Mouse (Mus musculus) lung, adult 2 months (tissue): ENCODE measurements around the gene Robo1. TPM values are rescaled to one million over a fixed set of nuclear protein-coding genes. Genes with fewer than 3 reads are reported as not detected.

Experiments used
- DNase-seq: peaks from one replicate; pipeline ENCODE4 v3.0.0; 2022
- H3K4me1 ChIP-seq: fragments of 200-500 bp; 2 replicates; pipeline ENCODE4 v1.6.1; 2011; ENCODE audit warnings: low read length; ENCODE audit not compliant: control insufficient read depth, insufficient read depth
- H3K4me3 ChIP-seq: fragments of 200-500 bp; replicated peaks from 2 replicates; pipeline ENCODE3; 2011; ENCODE audit warnings: low read depth, mild to moderate bottlenecking, control low read depth, low read length; ENCODE audit errors: extremely low read depth
- CTCF ChIP-seq: fragments of 200-500 bp; IDR thresholded peaks from 2 replicates; pipeline ENCODE4 v1.5.1; 2011; ENCODE audit warnings: mild to moderate bottlenecking, low read length, control low read depth; ENCODE audit not compliant: insufficient read depth
- POLR2A ChIP-seq: fragments of 200-500 bp; IDR thresholded peaks from 2 replicates; pipeline ENCODE4 v1.6.1; 2011; ENCODE audit warnings: low read depth, mild to moderate bottlenecking, control low read depth, low read length, borderline replicate concordance; ENCODE audit errors: extremely low read depth
- WGBS: fragments of 180-500 bp; shearing (Covaris S2); methylation state at CpG from one replicate; pipeline ENCODE4 v1.1.7; 2018; 5-methylcytosine and 5-hydroxymethylcytosine counted together
- polyA plus RNA-seq: library from polyadenylated mRNA; depleted of rRNA; stranded (reverse); fragments of >200 nt; gene quantifications from 2 replicates; pipeline ENCODE4 v1.2.3, GENCODE M21; 2012; rRNA removed

Robo1 gene
- 6.0 and 8.3 TPM in 2 replicates for polyA plus RNA-seq

DNA sequence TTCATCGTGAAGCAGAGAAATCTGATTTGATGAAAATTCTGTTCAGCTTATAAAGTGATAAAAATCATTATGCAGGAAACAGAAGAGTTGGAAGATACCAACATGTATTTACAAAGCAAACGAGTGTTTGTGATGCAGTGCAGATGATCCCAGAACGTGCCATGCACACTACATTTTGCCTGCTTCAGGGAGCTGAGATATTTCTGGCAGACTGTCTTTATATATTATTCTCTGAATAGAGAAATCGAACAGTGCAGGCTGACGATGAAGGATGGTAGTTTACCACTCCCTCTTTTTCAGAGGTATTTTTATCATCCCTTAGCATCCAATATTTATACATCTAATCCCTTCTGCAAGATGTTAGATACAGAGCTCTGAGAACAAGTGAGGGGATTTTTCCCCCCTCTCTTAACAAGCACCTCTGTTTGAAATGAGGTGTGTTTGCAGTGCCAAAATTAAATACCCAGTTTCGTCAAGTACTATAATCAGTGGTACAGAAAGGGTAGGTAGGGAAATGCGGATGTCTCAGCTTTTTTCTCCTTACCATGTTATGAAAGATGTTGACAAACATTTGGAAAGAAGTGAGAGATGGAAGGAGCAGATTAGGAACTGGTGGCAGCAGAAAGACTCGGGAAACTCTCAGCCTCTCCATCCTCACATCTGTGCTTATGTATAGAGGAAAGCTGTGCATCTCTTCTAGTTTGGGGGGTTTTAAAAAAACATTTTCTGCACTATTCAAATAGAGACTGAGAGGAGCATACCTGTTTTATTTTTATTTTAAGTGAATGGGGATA is at the start of gene Robo1:
Gene Robo1, plus strand, starts transcription at position 770 of the 794 bp plus-strand sequence.
- TF ChIP-seq POLR2A (no peak), CTCF (no peak)
- 46% methylated on average over 8 of the region's 8 CpGs for WGBS
- DNase-seq = no peak

DNA sequence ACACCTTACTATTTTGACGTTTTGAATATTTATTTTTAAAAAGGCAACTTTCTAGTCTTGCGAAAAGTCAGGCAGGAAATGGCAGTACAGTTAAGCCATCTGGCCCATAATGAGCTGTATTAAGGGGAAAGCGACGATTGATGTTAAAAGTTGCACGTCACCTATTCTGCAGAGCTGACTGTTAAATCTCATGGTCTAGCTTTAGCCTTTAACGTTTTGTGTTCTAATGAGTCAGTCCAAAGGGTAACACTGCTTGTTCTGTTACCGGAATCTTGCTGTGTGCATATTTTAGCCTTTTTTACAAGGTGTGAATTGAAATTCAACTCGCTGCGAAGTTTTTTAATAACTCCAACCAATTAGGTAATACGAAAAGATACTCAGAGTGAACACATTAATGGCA is 40.3 kb upstream of the Robo1 start:
- no peaks in the 10 kb centered on the region for H3K4me1 ChIP-seq
- H3K4me3 ChIP-seq = no peak overlapping the region
- DNase-seq = no peak
- TF ChIP-seq CTCF (no peak), POLR2A (no peak)
- 75% methylated on average over 10 of the region's 10 CpGs for WGBS

More for the DNA sequence above, at the start of gene Robo1:
- Histone ChIP-seq H3K4me3 (no peak within 1 kb of the TSS), H3K4me1 (no peaks in the 10 kb centered on the region)

DNA sequence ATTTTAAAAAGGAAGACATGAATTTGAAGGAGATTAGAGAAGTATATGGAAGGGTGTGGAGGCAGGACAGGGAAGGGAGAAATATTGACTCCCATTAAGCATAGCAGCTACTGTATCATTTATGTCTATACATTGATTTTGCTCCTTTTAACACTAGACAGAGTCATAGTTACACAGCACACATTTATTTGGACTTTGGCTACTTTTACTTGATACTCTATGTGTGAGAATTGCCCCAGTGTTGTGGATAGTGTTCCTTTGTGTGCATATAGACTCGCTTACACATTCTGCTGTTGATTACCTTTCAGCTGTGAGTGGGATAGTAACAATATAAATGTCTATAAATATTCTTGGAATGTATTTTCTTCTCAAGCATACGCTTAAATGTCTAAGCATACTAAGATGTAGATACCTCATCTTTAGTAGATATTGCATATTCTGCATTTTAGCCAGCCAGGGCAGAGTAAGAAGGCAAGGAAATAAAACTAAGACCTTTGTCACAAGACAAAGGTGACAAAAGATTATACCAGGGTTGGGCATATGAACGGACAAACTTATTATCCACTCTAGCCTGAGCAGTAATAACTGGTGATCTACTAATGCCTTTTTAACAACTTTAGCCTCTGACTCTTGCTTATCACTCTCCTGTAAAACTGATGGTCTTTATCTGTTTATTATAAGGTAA is 31.6 kb upstream of the Robo1 start:
- Histone ChIP-seq H3K4me3 (no peak overlapping the region), H3K4me1 (no peaks in the 10 kb centered on the region)
- no peak for TF ChIP-seq POLR2A
- TF ChIP-seq CTCF = no peak
- no peak for DNase-seq
- WGBS = 75% methylated on average over 3 of the region's 3 CpGs

- no peaks in the 10 kb centered on the region for H3K4me1 ChIP-seq
- WGBS = 46% methylated on average over 6 of the region's 6 CpGs
- no peak for DNase-seq
- H3K4me3 ChIP-seq = no peak overlapping the region
- TF ChIP-seq CTCF (no peak), POLR2A (no peak)
These were observed 194 bp downstream of the Robo1 start for GRCm38 (mm10) chr16:72308331-72308668.

DNA sequence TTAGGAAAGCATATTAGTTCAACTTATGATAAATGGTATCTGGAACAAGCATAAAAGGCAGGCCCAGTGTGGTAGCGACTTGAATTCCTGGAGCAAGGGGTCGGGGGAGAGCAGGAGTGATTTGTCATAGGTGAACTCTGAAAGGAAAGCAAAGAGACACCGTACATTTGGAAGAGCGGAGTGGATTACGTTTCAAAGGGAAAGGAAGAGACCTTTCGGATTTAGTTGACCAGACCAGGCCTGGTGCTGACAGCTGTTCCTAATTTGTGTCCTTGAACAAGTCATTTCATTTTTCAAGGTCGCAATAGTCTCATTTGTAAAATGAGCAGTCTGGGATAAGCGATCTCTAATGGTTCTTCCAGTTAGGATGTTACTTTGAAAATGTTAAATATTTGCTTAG is 19.2 kb downstream of the Robo1 start:
- no peak for TF ChIP-seq CTCF
- no peak for TF ChIP-seq POLR2A
- H3K4me1 ChIP-seq = no peaks in the 10 kb centered on the region

DNA sequence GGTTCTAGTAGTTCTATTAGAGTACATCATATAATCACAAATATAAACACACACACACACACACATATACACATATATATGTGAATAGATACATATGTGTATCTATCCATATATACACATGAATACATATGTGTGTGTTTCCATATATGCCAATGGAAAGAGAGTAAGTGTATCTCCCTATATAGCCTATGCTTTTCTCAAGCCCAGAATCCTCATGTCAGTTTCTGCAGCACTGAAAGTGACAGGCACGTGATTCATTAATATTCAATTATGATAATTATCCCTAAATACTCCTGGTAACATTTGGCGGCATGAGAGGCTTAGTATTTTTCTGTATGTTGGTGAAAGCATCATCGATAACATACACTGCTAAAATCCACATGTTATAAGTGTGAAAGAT is 20.5 kb downstream of the Robo1 start:
- 78% methylated on average over 3 of the region's 3 CpGs for WGBS
- no peaks in the 10 kb centered on the region for H3K4me1 ChIP-seq
- no peak for DNase-seq
- no peak for TF ChIP-seq POLR2A
- no peak overlapping the region for H3K4me3 ChIP-seq

More for the DNA sequence above, 19.2 kb downstream of the Robo1 start:
- WGBS = 60% methylated on average over 8 of the region's 8 CpGs
- H3K4me3 ChIP-seq = no peak overlapping the region
- DNase-seq = no peak

GRCm38 (mm10) chr16:72337757-72338156 is 29.7 kb downstream of the Robo1 start:
- TF ChIP-seq CTCF (no peak), POLR2A (no peak)
- Histone ChIP-seq H3K4me3 (no peak overlapping the region), H3K4me1 (no peaks in the 10 kb centered on the region)
- DNase-seq = no peak
- 100% methylated on average over 1 of the region's 1 CpGs for WGBS

- 61% methylated on average over 5 of the region's 5 CpGs for WGBS
- Histone ChIP-seq H3K4me1 (no peaks in the 10 kb centered on the region), H3K4me3 (no peak overlapping the region)
- TF ChIP-seq CTCF = no peak
- no peak for TF ChIP-seq POLR2A
- no peak for DNase-seq
These were observed 42.3 kb downstream of the Robo1 start for GRCm38 (mm10) chr16:72350422-72350821.

- no peaks in the 10 kb centered on the region for H3K4me1 ChIP-seq
- no peak for DNase-seq
- WGBS = 69% methylated on average over 2 of the region's 2 CpGs
- TF ChIP-seq CTCF (no peak), POLR2A (no peak)
- no peak overlapping the region for H3K4me3 ChIP-seq
These were observed 48.6 kb downstream of the Robo1 start for GRCm38 (mm10) chr16:72356515-72357357.
